11 mouse cellular contexts compared by ENCODE assay signal in genomic region chr6:136995533-136995932, GRCm38 (mm10). TPM values are rescaled to one million over a fixed set of nuclear protein-coding genes. Genes with fewer than 3 reads are reported as not detected.
DNase-seq lines count a peak whose midpoint lies in the region; ATAC-seq and TF ChIP-seq lines count a peak whose summit lies in the region.
"Had no signal": no experiment of that assay in that cellular context is flagged by ENCODE, and none has a peak within 500 bp of the region (broad histone marks: within the 10 kb centered on the region; RNA-seq: fewer than 3 reads in every experiment).

No protein-coding gene starts in this region.

- DNase-seq in embryo, embryonic 10 days (ENCODE audit: low spot score): peak; percentile 47
- DNase-seq in embryo, embryonic 9.5 days (ENCODE audit: extremely low spot score): no peak
- DNase-seq in liver, embryonic 14.5 days (ENCODE audit: low read depth in 3 of 3, low spot score in 3 of 3): no peak
- DNase-seq in limb, embryonic 10.5 days (ENCODE audit: low spot score): peak; percentile 39
- DNase-seq in yolk sac, embryonic 10.5 days (ENCODE audit: low spot score): no peak
- no peak for DNase-seq in frontal cortex, postnatal 14 days (ENCODE audit: low spot score in 2 of 2)

- H3K27ac ChIP-seq in liver, embryonic 14.5 days: no peak overlapping the region
- no peak overlapping the region for H3K27ac ChIP-seq in liver, embryonic 12.5 days
- no peak overlapping the region for H3K27ac ChIP-seq in limb, embryonic 10.5 days
- H3K27ac ChIP-seq: macrophage had no signal

- TF ChIP-seq EP300 in liver, embryonic 14.5 days (IDR thresholded peaks at IDR 0.05; ENCODE audit: low read depth): no peak

- TF ChIP-seq CTCF in liver, embryonic 14.5 days (IDR thresholded peaks at IDR 0.05; ENCODE audit: low read depth): peak; percentile 47; the same call in 1 of the 2 replicates
- peak; percentile 34; the same call in 1 of the 2 replicates for TF ChIP-seq CTCF in E14TG2a.4 (conservative IDR thresholded peaks at IDR 0.05; ENCODE audit: low read length)

- no peak overlapping the region for H3K4me3 ChIP-seq in liver, embryonic 14.5 days (ENCODE audit: insufficient read depth in 1 of 2, low read depth in 2 of 2, low read length in 2 of 2)
- H3K4me3 ChIP-seq in liver, embryonic 12.5 days: no peak overlapping the region
- no peak overlapping the region for H3K4me3 ChIP-seq in E14TG2a.4 (replicated peaks; ENCODE audit: low read length)
- no peak overlapping the region for H3K4me3 ChIP-seq in limb, embryonic 10.5 days
- H3K4me3 ChIP-seq: erythroblast, embryonic 14.5 days had no signal

- no peak for ATAC-seq in liver, embryonic 14.5 days (ENCODE audit: insufficient read depth)
- ATAC-seq in liver, embryonic 12.5 days: no peak

- H3K27me3 ChIP-seq in liver, embryonic 14.5 days (ENCODE audit: control insufficient read depth, insufficient read depth, low read length): no peaks in the 10 kb centered on the region
- H3K27me3 ChIP-seq in liver, embryonic 12.5 days (replicated peaks): 0 out of 2 replicates have a peak, but pooled peaks cover 5% of the 10 kb centered on the region
- H3K27me3 ChIP-seq in E14TG2a.4 (ENCODE audit: insufficient read depth, low read length): peaks cover 3% of the 10 kb centered on the region; the same call in 1 of the 2 replicates
- H3K27me3 ChIP-seq in limb, embryonic 10.5 days (ENCODE audit: low read depth, poor library complexity, severe bottlenecking): no peaks in the 10 kb centered on the region

- H3K4me1 ChIP-seq in liver, embryonic 14.5 days (replicated peaks; ENCODE audit: control insufficient read depth in 2 of 2, insufficient read depth in 2 of 2, low read length in 1 of 2): no peaks in the 10 kb centered on the region
- no peaks in the 10 kb centered on the region for H3K4me1 ChIP-seq in liver, embryonic 12.5 days
- H3K4me1 ChIP-seq in E14TG2a.4 (replicated peaks; ENCODE audit: low read depth, low read length): peaks cover 9% of the 10 kb centered on the region
- no peaks in the 10 kb centered on the region for H3K4me1 ChIP-seq in limb, embryonic 10.5 days

- 57% methylated on average over 8 of the region's 8 CpGs for WGBS in liver, embryonic 14.5 days (ENCODE audit: insufficient replicate concordance)
- 51% methylated on average over 8 of the region's 8 CpGs for WGBS in liver, embryonic 12.5 days (ENCODE audit: insufficient replicate concordance)
- WGBS in limb, embryonic 10.5 days: 75% methylated on average over 8 of the region's 8 CpGs

- no peaks in the 10 kb centered on the region for H3K36me3 ChIP-seq in liver, embryonic 14.5 days (replicated peaks; ENCODE audit: control insufficient read depth, insufficient read depth, low read depth)
- H3K36me3 ChIP-seq in liver, embryonic 12.5 days: no peaks in the 10 kb centered on the region
- H3K36me3 ChIP-seq in E14TG2a.4 (ENCODE audit: insufficient read depth, low read length): no peaks in the 10 kb centered on the region
- no peaks in the 10 kb centered on the region for H3K36me3 ChIP-seq in limb, embryonic 10.5 days
- H3K36me3 ChIP-seq: G1E had no signal

- no peak overlapping the region for H3K9ac ChIP-seq in liver, embryonic 14.5 days (replicated peaks)
- H3K9ac ChIP-seq in liver, embryonic 12.5 days: no peak overlapping the region

- no peaks in the 10 kb centered on the region for H3K9me3 ChIP-seq in liver, embryonic 14.5 days (ENCODE audit: control insufficient read depth, low read length)
- no peaks in the 10 kb centered on the region for H3K9me3 ChIP-seq in liver, embryonic 12.5 days (replicated peaks)
- no peaks in the 10 kb centered on the region for H3K9me3 ChIP-seq in E14TG2a.4 (ENCODE audit: low read length)
- H3K9me3 ChIP-seq in limb, embryonic 10.5 days (replicated peaks): no peaks in the 10 kb centered on the region
- H3K9me3 ChIP-seq: G1E had no signal

- H3K4me2 ChIP-seq in liver, embryonic 14.5 days (ENCODE audit: low read depth): no peak overlapping the region
- no peak overlapping the region for H3K4me2 ChIP-seq in liver, embryonic 12.5 days

RNA-seq across cellular contexts. Expression of gene Arhgdib, which starts 53.8 kb away (rescaled TPM):
- polyA plus RNA-seq in liver, embryonic 14.5 days (2012; rRNA removed): 79.4 and 84.5 TPM in 2 replicates
- polyA plus RNA-seq in liver, embryonic 14.5 days (2014; fragmentation: Nextera tagmentation; extraction: Ambion mirVana): 108 and 122 TPM in 2 replicates
- 120 and 122 TPM in 2 replicates for polyA plus RNA-seq in liver, embryonic 12.5 days (2016; fragmentation: Nextera tagmentation; extraction: Ambion mirVana)
- polyA plus RNA-seq in limb, embryonic 10.5 days (2016; fragmentation: Nextera tagmentation; extraction: Ambion mirVana): 30.2 and 32.5 TPM in 2 replicates

Comparison
In these comparisons a context has a peak if more than half of its experiments do, and no peak if none do; other contexts are left out.
1. DNase-seq: peak in embryo, embryonic 10 days (single experiment) and limb, embryonic 10.5 days (single experiment); none in embryo, embryonic 9.5 days (single experiment), liver, embryonic 14.5 days (0 of 3), yolk sac, embryonic 10.5 days (single experiment) and frontal cortex, postnatal 14 days (0 of 2).